Mouse (Mus musculus) cortical plate, adult 2 months (tissue): Measurements from ENCODE around the gene Irs2.
A peak's percentile ranks its signal among the peaks of the same experiment; 100 is the strongest.

Source experiments
- CTCF ChIP-seq: fragments of 200-500 bp; IDR thresholded peaks from 2 replicates; pipeline ENCODE4 v1.5.1; 2011; ENCODE audit warnings: mild to moderate bottlenecking, control low read depth, low read length; ENCODE audit not compliant: insufficient read depth; ENCODE audit errors: extremely low read depth
- POLR2A ChIP-seq: fragments of 200-500 bp; IDR thresholded peaks from 2 replicates; pipeline ENCODE4 v1.6.1; 2011; ENCODE audit warnings: mild to moderate bottlenecking, low read length, control low read depth; ENCODE audit not compliant: insufficient read depth; ENCODE audit errors: extremely low read depth

DNA sequence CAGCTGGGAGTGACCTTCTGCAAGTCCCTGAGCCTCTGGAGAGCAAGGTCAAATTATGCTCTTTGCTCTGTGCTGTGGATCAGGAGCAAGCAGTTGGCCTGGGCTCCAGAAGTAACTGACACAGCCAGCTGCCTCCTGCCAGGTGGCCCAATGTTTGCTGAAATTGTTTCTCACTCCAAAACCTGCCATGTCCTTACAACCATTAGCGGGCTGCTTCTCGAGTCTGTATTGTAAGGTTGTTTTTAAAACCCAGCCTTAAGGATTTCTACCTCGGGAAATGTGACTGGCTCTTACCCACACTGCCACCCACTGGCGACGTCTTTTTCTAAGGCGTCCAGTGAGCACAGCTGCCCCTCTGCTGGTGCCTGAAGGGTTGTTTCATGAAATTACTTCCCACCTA is 5.0 kb upstream of the Irs2 start:
- TF ChIP-seq POLR2A (no peak), CTCF (peak; percentile 65)
